Mouse (Mus musculus): ENCODE results near the gene Gpam.

Gpam gene

DNA sequence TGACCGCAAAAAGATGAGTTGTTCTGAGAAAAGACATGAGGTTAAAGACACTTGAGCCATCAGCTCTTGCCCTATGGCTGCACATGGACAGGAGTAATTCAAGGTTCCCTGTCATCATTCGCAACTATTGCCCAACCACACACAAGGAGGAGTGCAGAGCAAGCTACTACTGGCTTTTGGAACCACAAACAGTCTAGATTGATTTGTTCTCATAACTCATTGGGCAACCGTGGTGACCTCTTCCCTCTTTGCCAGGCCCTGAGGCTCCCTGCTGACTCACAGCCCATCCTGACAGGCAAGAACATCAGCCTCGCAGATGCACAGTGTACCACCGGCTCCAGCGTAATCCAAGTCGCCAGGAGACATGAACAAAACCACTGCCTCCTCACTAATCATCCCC, 12.3 kb upstream of the Gpam start:
- DNase-seq (ENCODE audit: low read depth, low spot score) = no peak

DNA sequence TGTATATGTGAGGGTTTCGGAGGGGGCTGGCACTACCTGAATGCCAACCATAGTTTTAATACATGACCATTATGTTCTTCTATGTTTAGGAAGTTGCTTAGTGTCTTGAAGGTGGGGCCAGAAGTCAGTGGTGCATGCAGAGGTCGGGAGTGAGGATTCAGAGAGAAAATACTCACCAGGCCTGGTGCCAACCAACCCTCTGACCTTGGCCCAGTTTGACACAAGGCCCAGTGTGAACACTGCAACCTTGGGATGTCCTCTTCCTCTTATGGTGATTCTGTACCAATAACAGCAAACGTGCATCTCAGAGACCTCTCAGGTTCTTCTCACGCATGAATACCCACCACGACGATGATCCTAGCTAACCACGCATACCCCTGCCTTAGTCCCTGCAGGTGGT, 11.5 kb upstream of the Gpam start:
- no peak for DNase-seq (ENCODE audit: low read depth, low spot score)

DNA sequence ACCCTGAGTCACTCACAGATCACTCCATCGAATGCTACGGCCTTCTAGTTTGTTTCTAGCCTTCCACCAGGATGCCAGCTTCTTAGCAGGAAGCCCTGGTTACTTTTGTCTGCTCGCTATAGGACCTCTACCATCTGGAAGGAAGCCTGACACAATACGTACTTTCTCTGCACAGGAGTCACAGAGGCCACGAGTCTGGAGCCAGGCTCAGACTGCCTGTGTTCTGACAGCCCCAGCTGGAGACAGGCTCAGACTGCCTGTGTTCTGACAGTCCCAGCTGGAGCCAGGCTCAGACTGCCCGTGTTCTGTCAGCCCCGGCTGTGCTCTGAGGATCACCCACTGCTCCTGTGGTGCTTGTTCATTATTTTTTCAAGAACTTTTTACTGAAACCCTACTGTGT, 10.8 kb upstream of the Gpam start:
- DNase-seq (ENCODE audit: low read depth, low spot score) = no peak

DNA sequence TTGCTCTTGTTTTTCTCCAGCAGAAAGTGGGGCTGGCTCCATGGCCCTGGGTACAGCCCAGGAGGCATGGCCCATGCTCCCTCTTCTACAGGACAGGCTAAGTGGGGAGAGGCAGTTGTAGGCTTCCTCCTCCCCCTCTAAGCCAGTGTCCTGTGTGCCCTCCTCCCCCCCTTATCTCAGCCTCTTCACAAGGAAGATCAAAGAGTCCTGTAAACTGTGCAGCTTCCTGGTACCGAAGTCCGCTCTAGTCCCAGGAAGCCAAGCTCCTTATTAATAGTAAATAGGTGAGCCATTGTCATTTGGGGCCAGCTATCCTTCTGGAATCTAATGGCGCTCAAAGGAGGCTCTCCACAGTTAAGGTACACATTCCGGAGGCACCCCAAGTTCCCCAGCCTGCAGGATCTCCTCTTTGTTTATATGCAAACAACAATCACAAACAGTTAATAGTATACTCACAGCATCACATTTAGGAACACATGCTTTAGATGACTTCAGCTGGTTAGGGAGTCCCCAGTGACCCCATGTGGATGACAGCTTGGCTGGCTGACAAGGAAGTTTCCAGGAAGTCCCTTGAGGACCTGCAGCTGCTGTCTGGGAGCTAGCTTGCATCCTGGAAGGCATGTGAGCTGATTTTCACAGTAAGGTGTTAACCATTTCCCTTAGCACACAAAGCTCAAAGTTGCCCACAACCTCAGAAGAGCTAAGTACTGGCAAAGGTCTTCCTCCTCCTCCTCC, 9.8 kb upstream of the Gpam start:
- DNase-seq (ENCODE audit: low read depth, low spot score) = no peak

DNA sequence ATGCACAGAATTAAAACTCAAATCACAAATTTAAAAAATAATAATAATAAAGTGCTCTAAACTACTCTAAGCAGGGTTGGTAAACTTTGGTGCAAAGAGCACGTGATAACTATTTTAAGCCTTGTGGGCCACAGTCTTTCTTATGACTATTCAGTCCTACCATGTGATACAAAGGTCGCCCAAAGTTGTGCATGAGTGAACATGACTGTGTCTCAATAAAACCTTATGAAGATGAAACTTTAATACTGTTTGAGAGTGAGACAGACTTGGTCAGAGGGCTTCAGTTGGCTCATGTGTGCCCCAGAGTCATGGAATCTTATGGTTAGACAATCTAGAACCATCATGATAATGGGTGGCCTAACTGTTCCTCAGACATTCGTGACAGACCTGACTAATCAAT, 8.9 kb upstream of the Gpam start:
- no peak for DNase-seq (ENCODE audit: low read depth, low spot score)

DNA sequence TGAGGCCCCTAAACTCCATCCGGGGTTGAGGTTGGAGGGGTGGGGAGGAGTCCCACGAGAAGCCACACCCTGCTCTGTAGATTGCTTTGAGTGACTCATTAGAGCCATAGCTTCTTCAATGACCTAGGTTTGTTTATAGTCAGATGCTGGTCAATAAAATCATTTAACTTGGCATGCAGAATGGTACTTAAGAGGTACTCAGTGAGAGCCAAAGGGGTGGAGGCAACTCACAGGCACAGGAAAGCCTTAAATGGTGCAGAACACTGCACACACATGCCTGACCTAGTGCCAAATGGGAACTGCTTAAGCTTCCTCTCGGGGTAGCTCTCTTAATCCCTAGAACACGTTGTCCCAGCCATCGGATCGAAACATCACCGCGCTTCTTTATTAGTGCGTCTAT, 7.5 kb upstream of the Gpam start:
- DNase-seq (ENCODE audit: low read depth, low spot score) = no peak

DNA sequence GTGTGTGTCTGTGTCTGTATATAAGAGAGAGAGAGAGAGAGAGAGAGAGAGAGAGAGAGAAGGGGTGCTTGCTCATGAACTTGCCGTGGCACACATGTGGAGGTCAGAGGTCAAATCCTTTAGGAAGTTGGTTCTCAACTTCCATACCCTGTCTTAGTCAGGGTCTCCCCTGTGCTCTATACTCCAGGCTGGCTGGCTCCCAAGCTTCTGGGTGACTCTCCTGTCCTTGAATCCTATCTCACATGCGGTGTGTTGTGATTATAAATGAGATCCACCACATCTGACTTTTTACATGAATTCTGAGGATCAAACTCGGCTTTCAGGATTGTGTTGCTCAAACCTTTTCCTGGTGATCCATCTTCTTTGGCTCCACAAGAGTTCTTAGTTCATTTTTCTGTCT, 5.4 kb upstream of the Gpam start:
- no peak for DNase-seq (ENCODE audit: low read depth, low spot score)

DNA sequence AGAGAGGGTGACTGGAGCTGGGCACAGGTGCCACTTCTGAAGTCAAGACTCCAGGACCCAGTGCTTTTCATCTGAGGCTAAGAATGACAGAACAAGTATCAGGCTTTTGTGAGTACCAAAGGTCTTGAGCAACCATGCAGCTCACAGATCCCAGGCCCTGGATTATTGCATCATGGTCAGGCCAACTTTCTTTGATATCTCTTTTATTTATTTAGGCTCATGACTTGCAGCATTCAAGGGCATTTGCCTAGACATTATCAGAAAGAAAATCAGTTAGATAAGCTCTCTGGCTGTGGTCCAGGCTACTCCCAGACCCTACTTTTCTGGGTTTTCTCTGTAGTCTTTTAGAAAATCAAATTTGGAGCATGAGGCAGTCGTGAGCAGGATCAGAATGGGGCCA, 4.7 kb upstream of the Gpam start:
- no peak for DNase-seq (ENCODE audit: low read depth, low spot score)

DNA sequence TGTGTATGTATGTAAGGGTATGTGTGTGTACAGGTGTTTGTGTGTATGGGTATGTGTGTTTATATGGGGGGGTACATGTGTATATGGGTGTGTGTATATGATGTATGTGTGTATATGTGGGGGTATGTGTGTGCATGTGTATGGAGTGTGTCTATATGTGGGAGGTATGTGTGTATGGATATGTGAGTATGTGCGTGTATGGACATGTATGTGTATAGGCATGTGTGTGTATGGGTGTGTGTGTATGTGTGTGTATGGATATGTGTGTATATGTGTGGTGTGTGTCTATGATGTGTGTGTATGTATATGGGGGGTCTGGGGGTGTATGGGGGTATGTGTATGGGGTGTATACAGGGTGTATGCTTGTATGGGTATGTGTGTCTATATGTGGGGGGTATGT, 1.4 kb upstream of the Gpam start:
- no peak for DNase-seq (ENCODE audit: low read depth, low spot score)

DNA sequence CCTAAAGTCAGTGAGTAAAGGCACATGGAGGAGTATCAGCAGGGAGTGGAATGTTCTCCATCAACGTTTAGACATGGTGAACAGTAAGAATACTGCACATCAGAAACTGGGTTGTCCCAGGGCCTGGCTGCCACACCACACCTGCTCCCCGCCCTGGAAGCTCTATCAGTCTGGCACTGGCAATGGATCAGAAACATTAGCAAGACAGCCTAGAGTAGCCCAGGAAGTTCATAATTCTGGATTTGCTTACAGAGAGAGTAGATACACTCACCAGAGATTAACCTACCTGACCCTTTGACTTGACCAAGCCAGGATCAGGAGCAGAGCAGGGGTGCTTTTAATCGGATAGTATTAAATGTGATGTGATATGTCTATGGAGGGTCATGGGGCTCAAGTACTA, 1.6 kb downstream of the Gpam start:
- DNase-seq (ENCODE audit: low read depth, low spot score) = no peak

DNA sequence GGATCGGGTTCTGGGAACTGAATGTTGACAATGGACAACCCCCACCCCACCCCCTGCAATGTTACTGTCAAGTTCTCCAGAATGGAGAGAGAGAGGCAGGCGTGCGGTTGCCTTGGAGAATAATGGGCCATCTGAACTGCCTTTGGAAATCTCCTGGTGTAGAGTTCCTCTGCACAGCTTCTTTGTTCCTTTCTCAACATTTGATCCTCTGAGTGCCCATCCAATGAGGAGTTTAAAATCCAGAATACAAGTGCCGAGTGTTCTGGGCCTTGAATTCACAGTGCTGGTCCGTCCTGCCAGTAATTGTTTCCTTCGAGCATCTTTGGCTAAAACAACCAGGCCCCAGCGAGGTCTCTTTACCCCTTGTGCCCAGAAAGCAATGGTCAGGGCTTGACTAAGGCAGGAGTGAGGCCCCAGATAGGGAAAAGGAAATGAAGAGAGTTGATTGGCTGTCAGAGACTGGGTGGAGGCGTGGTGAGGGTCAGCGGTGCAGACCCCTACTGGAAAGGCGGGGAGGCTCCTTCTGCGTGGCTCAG, 4.0 kb downstream of the Gpam start:
- no peak for DNase-seq (ENCODE audit: low read depth, low spot score)

DNA sequence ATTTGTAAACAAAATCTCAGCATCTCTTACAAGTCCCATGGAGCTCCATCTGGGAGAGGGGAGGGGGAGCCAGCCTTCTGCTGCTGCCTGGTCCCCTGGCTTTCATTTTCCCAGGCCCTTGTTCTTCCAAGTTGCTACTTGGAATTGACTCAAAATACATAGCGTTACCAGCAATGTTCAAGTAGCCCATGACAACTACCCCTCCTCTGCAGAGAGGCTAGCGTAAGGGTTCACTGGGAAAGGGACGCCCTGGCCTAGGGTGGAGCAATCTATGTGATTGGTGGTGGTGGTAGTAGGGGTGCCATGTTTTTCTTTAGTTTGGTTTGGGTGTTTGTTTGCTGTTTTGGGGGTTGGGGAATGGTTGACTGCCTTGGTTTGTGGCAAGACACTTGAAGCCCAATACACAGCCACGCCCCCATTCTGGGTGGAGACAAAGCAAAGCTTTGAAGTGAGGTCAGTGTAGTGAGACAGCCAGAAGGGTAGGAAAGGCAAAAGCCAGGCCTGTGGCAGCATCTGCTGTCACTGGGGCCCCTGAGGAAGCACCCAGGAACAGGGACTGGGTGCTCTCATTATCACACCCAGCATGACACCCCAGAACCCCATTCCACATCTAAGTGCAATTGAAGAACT, 4.6 kb downstream of the Gpam start:
- no peak for DNase-seq (ENCODE audit: low read depth, low spot score)

DNA sequence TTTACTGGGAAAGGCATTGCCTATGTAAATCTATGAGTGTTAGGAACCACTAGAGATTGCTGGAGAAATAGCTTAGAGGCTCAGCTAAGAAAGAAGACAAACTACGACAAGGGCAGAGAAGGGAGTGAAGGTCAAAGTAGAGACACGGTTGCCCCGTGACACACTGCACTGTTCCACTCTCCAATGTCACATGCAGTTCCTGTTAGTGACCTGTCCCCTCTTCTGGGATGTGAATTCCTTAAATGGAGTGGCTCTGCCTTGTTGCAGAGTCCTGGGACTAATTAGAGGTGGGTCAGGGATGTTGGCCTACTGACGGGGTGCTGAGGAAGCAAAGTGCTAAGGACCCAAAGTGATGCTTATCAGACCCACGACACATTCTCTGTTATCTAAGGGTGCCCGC, 5.2 kb downstream of the Gpam start:
- DNase-seq (ENCODE audit: low read depth, low spot score) = no peak

DNA sequence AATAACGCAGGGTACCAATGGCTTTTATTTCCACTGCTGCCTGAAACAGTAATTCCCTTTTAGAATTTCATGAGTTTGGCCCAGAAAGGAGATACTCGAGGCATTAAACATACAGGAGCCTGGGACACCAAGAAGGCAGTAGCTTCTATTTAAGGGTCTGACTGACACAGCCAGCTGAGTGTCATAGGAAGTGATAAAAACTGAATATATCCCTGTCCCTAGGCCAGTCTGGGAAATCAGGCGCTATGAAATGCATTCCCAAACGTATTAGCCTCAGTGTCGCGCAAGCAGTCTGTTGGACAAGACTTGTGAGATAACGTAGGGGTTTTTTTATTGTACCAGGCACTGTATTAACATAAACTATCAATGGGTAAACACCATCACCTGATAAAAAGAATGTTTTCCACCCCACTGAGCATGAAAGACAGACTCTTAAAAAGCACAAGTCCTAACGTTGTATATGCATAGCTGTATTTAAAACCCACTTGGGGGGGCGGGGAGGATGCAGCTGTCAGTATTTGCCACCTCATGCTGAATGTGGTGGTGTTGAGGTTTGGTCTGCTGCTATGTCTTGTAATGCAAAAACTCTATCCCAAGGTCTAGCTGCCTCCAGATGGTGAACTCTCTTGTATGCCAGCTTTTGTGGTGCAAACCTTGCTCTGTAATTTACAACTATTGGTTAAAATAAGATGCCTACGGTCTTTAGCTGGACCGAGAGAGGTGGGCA, 6.4 kb downstream of the Gpam start:
- DNase-seq (ENCODE audit: low read depth, low spot score) = no peak

DNA sequence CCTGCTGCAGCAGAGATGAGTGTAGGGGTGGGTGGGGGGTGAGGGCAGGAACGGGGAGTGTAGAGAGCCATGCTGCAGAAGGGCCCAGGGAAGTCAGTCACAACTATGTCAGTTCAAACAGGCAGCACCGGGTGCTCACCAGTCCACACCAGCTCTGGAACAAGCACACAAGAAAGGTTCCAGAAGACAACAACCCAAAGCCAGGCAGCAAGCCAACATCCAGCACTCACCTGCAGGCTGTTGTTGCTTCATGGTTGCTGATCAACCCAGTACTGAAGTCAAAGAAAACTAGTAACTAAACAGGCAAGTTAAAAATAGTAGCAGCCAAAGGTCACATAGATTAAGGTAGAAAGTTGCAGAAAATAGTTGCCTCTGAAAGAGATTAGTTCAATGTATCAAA, 7.5 kb downstream of the Gpam start:
- DNase-seq (ENCODE audit: low read depth, low spot score) = no peak

DNA sequence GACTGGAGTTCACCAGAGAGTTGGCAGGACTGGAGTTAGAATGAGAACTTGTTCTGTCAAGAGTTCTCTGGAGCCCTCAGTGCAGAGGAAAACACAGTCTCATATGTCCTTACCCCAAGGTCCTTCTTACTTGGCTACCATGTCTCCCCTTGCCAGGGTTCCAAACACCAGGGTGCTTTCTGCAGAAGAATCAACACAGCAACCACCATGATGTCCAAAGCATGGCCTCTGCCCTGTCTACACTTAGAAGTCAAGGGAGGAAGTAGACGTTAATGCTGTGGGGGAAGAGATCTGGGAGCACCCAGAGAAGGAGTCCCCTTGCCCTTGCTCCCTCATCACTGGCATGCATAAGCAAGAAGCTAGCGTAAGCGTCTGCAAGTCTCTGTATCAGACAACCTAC, 9.0 kb downstream of the Gpam start:
- DNase-seq (ENCODE audit: low read depth, low spot score) = no peak

DNA sequence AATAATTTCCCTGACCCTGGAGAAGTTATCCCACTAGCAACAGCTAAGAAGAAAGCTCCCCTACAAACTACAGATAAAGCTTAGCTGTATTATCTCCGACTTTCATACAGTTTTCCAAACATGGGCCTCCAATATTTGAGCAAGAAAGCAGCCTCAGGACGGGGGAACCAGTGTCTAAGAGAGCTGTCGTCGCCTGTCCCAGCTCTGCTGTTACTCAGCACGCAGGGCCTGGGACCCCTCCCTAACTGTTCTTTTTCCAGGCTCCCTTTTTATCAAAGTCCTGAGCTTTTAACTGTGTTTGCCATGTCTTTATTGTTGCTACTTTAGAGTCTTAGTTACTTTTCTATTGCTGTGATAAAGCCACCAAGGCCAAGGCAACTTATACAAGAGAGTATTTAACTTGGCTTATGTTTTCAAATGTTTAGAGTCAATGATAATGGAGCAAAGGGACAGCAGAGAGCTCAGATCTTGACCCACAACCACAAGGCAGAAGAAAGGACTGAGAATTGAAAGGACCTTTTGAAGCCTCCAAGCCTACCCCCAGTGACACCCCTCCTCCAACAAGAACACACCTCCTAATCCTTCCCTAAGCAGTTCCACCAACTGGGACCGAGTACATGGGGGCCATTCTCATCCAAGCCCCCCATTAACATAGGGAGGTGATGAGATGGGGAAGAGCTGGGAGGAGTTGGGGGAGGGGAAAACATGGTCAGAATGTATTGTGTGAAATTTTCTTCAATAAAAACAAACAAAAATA, 9.8 kb downstream of the Gpam start:
- DNase-seq (ENCODE audit: low read depth, low spot score) = no peak

DNA sequence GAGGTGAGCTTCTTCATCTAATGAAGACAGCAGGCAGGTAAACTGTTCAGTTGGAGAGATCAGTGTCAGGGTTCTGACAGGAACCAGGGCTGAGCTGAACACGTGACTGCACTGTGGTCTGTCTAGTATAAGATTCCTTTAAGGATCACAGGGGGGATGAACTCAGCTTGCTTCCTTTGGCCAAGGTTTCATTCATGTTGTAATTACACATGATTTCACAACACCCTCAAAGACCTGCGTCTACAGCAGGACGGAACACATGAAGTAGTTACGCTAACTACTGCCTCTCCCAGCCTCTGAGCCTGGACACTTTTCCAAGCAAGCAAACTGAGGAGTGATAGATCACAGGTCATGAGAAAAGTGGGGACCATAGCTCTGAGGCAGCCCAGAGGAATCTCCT, 11.5 kb downstream of the Gpam start:
- no peak for DNase-seq (ENCODE audit: low read depth, low spot score)

DNA sequence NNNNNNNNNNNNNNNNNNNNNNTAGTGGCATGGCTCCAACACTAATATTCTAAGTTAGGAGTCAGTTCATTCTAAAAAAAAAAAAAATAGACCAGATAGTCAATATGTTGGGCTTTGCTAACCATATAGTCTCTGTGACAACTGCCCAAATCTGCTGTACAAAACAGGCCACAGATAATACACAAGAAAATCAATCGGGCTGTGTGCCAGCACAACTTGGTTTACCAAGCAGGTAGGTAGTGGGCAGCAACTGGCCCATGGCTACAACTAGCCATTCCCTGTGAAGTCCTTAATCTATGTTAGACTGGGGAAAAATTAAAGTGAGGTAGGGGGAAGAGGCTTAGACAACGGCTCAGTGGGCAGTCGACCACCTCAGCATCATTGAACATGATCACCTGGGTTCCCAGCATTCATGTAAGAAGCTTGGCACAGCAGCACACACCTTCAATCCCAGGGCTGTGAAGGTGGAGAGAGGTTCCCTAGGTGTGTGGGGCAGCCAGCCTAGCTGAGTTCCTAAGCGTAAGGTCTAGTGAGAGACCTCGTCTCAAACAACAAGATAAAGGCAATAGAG, 12.1 kb downstream of the Gpam start:
- no peak for DNase-seq (ENCODE audit: low read depth, low spot score)

DNA sequence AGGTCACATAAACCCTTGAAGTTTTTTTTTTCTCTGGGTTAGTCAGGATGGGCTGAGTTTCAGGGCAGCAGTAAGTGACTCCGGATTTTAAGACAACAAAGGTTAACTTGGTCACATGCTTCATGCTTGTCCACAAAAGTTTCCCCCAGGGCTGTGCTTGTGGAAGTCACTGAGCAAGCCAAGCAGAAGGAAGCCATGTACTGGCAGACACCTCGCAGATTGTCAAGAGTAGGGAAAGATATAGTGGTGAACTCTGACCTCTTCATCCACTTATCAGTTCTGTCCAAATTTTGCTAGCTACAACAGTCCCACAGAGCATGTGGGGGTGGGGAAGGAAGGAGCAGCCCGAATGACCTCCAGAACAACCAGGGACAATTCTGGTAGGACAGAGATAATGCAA, 19.1 kb downstream of the Gpam start:
- no peak for DNase-seq (ENCODE audit: low read depth, low spot score)

DNA sequence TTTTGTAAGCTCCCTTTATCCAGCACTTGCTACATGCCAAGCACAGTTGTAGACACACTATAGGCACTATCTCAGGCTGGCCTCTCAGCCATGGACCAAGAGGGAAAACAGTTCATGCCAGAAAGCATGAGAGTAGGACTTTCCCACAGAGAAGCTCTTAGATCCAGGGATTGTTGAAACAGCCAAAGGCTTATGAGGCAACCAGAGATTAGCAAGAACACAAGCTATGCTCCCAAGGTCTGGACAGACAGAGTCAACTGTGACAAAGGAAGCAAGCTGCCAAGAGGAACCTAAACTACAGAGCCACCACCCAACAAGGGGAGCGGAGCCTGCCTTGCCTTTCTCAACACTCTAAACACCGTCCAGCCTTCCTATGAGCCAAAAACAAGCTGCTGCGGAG, 21.1 kb downstream of the Gpam start:
- no peak for DNase-seq (ENCODE audit: low read depth, low spot score)
